Mouse (Mus musculus) spleen, postnatal 14 days (tissue): ENCODE results near the gene Anapc16.
A peak's percentile ranks its signal among the peaks of the same experiment; 100 is the strongest.

ENCODE experiments used
- DNase-seq, 2 experiments: peaks; one replicate each; pipeline ENCODE4 v3.0.0; 2021 to 2022; ENCODE audit warnings: low spot score in 2 of 2

Anapc16 gene

DNA sequence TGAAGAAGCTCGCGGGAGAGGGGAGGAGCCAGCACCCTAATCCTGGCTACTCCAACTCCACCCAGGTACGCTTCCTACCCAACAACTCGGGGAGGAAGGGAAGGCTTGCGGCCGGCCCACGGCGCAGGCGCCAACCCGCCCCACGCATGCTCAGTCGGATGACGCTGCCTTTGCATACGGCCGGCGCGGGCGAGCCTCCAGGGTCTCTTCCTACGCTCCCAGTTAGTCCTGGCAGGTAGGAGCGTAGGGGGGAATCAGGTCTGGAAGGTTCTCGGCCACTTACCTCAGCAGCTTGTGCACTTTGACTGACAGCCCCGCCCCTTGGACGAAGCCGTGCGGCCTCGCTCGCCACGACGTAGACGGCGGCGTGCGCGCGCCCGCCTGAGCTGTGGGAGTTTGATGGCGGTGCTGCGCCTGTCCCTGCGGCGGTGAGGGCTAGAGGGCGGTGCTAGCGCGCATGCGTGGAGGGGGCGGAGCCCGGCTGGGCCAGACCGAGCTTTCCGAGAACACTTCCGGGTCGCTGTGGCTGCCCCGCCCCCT lies at the start of gene Anapc16, which contains the start of gene Ascc1:
Gene Anapc16, minus strand, starts transcription at position 463 of the 540 bp plus-strand sequence.
Gene Ascc1, plus strand, starts transcription at position 133 of the 540 bp plus-strand sequence.
- DNase-seq = peak; percentile 95 to 97

DNA sequence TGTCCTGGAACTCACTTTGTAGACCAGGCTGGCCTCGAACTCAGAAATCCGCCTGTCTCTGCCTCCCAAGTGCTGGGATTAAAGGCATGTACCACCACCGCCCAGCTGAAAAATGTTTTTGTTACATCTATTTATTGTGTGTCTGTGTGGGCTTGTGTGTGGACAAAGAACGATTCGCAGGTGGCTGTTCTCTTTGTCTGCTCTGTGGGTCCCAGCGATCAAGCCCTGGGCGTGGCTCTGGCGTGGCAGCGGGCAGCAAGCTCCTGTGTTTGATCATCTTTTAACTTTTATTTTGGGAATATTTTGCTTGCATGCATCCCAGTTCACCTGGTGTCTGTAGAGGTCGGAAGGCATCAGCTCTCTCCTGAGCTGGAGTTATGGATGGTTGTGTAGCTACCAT lies 47.6 kb upstream of the Anapc16 start:
- DNase-seq = no peak

DNA sequence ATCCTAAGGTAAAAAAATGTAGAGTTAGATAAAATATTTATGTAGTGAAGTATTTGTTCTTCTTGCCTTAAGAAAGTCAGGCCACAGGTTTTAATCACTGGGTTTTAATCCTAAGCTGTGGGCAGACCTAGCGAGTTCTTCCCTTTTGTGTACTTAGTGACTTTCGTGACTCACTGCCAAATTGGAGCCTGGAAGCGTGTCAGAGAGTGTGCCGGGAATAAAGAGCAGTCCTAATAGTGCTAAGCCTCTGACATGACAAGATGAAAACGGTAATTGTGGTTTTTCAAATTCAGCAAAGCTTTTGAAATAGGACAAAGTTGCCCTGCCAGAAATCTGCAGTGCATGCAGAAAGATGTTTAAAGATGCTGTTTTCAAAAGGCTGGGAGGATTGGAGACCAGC lies 43.8 kb upstream of the Anapc16 start:
- no peak for DNase-seq

DNA sequence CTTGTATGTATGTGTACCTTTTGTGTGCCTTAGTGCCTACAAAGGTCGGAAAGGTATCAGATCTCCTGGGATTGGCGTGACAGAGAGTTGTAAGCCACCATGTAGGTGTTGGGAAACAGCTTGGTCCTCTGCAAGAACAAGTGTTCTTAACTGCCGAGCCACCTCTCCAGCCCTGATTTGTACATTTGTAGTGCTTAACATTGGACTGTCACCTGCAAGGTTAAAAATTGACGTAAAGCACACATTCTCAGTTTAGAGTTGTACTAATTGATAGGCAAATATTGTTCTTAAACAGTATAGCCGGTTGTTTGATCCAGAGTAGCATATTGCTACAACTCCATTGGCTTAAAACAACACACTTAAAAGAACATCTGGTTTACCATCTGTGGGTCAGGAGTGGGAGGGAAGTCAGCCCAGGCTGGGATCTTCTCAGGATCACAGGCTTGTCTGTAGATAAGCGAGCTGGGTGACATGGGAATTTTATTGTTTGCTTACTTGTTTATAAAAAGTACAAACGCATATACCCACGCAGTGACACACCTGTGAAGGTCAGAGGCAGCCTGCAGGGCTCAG lies 39.5 kb upstream of the Anapc16 start:
- no peak for DNase-seq

DNA sequence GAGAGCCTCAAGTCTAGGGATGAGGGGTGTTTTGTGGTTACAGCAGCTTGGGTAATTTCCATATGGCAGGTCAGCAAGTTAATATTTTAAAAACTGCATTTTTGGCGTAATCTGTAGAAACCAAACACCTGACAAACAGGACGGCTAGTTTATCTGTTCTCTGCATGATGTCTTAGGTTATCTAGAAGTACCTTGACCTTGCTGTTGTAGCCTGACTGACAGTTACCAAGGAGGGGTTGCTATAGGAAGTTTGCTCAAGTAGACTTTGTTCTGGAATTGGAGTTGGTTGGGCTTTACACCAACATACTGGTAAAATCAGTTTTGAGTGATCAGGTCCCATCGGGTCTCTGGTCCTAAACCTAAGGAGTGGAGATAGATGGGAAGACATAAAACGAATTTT lies 32.8 kb upstream of the Anapc16 start:
- DNase-seq = no peak

DNA sequence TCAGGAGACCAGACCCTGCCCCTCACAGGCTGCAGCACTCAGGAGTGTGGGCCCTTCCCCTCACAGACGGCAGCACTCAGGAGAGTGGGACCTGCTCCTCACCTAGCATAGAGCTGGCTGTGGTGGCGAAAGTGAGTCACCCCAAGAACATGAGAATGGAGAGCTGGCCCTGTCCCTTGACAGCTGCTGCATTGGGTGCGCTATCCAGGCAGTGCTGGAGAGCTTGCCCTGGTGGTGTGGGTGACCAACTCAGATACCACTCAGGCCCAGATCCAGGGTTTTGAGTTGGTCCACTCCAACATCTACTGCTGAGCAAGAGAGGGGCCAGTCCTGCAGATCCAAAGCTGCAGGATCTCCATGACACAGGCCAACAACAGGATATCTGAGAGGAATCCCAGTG lies 31.7 kb upstream of the Anapc16 start:
- no peak for DNase-seq

- DNase-seq = no peak
Measured at GRCm38 (mm10) chr10:60033064-60033463, 30.1 kb upstream of the Anapc16 start.

DNA sequence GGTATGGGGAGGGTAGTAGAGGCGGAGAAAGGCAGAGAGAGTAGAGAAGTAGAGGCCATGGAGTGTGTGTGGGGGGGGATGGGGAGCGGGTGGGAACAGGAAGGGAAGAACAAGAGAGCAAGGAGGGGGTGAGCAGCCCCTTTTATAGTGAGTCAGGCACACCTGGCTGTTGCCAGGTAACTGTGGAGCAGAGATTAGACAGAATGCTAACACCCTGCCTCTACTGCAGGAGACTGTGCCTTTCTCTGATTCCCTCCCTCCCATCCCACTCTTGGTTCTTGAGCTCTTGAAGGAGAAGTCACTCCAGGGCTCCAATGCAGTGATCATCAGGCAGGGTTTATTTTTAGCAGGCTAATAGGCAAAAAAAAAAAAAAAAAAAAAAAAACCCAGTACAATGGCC lies 29.7 kb upstream of the Anapc16 start:
- no peak for DNase-seq

DNA sequence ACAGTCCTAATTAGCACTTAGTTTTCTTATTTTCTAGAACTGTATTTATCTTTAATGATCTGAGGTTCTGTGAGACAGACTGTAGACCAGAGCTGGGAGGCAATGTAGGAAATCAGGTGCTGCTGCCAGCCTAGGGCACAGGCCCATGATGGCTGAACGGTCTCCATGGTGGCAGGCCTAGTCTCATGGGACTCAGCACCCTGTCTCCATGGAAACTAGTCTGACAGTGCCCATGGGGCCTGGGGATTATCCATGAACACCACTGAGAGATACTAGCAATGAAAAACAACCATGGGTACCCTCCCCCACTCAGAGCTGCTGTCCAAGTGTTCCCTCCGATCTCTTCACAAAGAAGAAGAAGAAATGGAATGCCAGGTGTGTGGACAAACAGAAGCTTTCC lies 29.1 kb upstream of the Anapc16 start:
- DNase-seq = no peak

DNA sequence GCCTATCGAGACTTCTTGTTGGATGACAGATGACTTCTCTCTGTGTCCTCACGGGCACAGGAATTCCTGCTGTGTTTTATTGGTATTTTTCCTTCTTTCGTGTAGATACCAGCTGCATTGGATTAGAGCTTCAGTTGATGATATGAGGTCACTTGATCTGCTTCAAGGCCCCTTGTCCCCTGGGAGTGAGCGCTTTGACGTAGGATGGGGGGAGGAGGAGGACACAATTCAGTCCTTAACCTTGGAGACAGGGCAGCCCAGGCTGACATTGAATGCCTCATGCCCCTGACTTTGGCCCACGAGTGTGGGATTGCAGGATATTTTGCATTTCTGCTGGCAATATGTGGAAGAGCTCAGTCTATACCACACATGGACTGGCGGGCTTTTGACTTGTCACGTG lies 28.6 kb upstream of the Anapc16 start:
- no peak for DNase-seq

GRCm38 (mm10) chr10:60029387-60029786 lies 26.5 kb upstream of the Anapc16 start:
- DNase-seq = no peak

- DNase-seq = no peak
Measured at GRCm38 (mm10) chr10:60028979-60029378, 26.0 kb upstream of the Anapc16 start.

- DNase-seq = peak in 1 of 2 experiments; percentile 5
Measured at GRCm38 (mm10) chr10:60028181-60028580, 25.2 kb upstream of the Anapc16 start.

DNA sequence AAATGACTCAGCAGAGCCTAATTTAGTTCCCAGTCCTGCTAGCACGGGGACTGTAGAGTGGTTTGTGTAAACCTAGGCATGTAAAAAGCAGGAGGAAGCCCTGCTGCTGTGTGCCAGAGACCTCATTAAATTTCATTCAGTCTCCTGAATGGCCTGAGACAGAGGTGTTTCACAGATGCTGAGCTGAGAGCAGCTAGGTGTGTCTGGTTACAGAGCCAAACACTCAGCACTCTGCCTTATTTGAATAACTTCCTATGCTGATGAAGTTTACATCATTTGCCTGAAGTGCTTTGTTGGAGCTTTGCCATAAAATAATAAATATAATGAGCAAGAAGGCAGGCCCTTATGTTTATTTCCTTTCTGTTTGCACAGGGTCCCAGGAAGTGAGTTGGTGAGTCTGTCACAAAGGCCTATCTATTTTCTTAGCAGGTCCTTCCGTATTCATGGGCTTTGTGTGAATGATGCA lies 24.7 kb upstream of the Anapc16 start:
- no peak for DNase-seq

- DNase-seq = no peak
Measured at GRCm38 (mm10) chr10:60026759-60027395, 23.9 kb upstream of the Anapc16 start.

- no peak for DNase-seq
Measured at GRCm38 (mm10) chr10:60023751-60024150, 20.8 kb upstream of the Anapc16 start.

DNA sequence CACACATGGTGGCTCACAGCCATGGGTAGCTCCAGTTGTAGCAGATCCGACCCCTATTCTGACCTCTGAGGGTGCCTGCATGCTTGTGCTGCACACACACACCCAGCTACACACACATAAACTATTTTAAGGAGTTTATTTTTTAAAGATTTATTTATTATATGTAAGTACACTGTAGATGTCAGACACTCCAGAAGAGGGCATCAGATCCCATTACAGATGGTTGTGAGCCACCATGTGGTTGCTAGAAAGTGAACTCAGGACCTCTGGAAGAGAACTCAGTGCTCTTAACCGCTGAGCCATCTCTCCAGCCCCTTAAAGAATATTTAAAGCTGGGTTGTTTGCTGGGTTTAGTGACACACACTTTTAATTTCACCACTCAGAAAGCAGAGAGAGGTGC lies 16.4 kb upstream of the Anapc16 start:
- no peak for DNase-seq

DNA sequence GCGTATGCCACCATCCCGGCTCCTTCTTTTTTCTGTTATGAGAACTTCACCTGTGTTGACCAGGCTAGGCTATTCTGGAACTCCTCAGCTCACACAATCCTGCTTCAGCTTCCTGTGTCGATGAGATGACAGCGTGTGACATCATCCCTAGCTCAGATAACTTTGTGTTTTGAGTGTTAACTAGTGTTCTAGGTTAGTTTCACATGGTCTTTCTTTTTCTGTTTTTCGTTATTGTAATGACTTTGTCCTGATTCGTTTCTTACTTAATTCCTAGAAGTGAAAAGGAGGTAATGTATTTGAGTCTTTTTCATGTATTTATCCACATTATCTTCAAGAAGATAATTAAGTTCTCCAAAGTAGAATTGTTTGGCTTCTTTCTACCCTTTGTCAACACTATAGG lies 13.3 kb upstream of the Anapc16 start:
- DNase-seq = no peak

DNA sequence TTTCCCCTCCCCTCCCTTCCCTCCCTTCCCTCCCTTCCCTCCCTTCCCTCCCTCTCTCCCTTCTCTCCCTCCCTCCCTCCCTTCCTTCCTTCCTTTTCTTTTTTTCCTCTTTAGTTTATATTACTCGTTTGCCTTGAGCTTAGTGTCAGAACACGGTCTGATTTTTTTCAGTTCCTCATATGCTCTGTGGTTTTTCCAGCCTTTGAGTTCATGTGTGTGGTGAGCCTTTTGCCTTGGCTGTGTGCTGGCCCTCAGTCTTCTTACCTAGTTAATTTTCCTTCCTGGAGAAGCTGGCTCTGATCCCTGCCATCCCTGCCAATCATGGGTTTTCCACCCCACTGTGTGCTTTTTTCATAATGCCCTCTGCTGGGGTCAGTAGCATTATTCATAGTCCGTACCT lies 6.2 kb upstream of the Anapc16 start:
- no peak for DNase-seq

- peak in 1 of 2 experiments; percentile 62 for DNase-seq
Measured at GRCm38 (mm10) chr10:60005264-60005663, 2.3 kb upstream of the Anapc16 start.

DNA sequence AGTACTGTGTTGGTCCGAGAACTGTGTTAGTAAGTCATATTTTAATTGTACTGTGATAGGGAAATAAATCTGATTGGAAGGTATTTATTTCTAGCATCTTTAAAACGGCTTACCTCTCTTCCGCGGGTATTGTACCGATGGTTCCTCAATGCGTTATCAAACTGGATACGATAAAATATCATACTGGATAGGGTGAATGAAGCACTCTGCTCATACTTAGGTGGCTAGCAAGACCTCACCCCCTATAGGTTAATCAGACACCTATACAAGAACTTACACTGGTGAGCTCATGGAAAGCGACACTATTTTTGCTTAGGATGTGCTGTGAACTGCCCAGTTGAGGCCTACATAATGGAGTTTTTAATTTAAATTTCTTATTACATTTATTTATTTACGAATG lies 912 bp upstream of the Anapc16 start:
- no peak for DNase-seq

GRCm38 (mm10) chr10:60003213-60003752 lies 348 bp upstream of the Anapc16 start:
- DNase-seq = no peak

DNA sequence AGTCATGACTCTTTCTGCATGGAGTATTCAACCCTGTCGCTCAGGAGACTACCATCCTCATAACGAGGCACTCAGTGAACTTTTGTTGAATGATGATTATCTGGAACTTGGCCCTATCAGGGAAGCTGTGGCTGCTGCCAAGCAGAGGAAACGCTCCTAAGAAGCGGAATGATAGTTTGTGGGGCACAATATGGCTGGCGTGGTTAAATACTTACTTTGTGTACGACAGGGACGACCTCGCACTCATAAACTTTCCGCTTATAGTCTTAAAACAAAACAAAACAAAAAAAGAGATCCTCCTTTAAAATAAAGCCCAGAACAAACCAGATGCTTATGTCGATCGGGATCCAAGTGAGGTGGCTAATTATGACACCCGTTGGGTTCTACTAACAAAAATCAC lies 732 bp downstream of the Anapc16 start:
- DNase-seq = no peak
